Mouse (Mus musculus): Measurements from ENCODE around the gene Taok1. TPM values are rescaled to one million over a fixed set of nuclear protein-coding genes. Genes with fewer than 3 reads are reported as not detected.
"Not testable (repeated sequence)": the region's sequence is repeated elsewhere in the genome, so short reads cannot be mapped to it uniquely, and the experiment has no call there.

The Taok1 gene
- 100 to 1,000 TPM; 115 to 127 TPM for total RNA-seq (2021)
- long read RNA-seq, experiment 1, full-length matches to known transcripts = 1 of 14 reads
- long read RNA-seq, experiment 1, partial matches to known transcripts = 1 of 14 reads
- long read RNA-seq, experiment 1, other reads (novel, unspliced or antisense) = 12 of 14 reads
- long read RNA-seq, experiment 2, full-length matches to known transcripts = 1 of 11 reads
- long read RNA-seq, experiment 2, partial matches to known transcripts = 4 of 11 reads
- long read RNA-seq, experiment 2, other reads (novel, unspliced or antisense) = 6 of 11 reads

DNA sequence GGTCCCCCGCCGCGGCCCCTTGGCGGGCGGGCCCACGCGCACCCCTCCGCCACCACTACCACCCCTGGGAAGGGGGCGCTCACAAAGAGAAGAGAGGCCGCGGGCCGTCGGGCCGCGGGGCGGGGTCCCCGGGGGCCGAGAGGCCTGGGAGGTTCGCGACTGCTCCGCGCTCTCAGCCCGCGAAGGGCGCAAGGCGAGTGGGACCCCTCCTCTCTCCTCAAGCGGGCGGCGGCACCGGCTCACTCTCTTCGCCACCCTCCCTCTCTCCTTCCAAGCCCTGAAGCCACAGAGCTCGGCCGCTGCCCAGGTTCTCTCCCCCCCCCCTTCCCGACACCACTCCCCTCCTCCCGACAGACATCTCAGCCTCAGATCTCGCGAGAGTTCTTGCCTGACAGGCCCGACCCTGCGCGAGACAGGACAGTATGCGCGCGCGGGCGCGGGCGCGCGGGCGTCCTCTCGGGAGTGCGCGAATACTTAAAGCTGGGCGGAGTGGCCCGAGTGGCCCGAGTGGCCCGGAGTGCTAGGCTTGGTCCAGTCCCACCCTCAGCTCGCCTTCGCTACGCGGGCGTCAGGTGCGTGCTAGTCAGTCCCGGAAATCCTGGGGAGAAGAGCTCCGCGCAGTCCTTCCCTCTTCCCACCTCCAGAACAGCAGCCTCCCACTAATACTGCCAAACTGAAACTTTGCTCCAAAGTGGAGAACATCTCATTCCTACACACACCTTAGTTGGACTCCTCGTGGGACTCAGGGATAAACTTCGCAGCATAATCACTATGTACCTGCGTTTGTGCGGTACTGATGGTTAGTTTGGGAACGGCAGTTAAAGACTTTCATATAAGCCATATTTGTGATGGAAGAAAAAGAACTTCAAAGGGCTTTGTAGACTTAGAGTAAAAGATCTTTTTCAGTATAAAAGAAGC is at the start of gene Taok1:
Gene Taok1, minus strand, starts transcription at position 278 of the 918 bp plus-strand sequence.
- peak; percentile 90 to 96 for DNase-seq (ENCODE audit: low spot score in 2 of 2)

DNA sequence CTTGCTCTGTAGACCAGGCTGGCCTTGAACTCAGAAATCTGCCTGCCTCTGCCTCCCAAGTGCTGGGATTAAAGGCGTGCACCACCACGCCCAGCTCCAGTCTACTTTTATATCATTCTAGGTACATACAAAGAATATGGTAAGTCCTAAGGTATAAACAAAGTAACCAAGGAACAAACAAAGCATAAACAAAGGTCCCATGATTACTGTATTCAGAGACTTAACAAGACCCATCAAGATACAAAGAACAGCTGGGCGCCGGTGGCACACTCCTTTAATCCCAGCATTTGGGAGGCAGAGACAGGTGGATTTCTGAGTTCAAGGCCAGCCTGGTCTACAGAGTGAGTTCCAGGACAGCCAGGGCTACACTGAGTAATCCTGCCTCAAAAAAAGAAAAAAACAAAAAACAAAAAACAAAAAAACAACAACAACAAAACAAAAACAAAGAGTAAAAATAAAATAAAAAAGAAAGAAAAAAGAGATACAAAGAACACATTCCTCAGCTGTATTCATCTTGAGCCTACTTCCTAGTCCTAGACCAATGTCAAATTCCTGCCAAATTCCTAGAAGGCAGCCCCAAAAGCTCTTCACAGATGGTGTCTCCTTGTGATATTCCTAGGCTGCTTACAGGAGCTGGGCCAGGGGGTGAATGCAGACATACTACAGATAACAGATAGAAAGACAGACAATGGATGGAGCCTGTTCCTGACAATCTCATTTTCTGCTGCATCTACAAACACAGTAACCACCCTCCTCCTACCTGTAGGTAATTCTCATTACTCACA is 46.0 kb upstream of the Taok1 start:
- DNase-seq (ENCODE audit: low spot score in 2 of 2) = not testable (repeated sequence)

DNA sequence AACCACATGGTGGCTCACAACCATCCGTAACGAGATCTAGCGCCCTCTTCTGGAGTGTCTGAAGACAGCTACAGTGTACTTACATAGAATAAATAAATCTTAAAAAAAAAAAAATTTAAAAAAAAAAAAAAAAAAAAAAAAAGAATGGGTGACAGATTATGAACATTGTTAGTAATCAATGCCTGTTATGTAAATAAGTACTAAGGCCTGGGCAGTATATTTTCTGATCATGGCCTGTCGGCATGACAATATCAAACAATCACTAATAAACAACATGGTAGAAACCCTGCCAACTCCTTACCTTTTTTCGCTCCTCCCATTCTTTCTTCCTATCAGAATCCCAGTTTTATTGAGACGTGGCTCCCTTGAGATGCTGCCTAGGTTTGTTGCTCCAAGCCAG is 44.9 kb upstream of the Taok1 start:
- no peak for DNase-seq (ENCODE audit: low spot score in 2 of 2)

DNA sequence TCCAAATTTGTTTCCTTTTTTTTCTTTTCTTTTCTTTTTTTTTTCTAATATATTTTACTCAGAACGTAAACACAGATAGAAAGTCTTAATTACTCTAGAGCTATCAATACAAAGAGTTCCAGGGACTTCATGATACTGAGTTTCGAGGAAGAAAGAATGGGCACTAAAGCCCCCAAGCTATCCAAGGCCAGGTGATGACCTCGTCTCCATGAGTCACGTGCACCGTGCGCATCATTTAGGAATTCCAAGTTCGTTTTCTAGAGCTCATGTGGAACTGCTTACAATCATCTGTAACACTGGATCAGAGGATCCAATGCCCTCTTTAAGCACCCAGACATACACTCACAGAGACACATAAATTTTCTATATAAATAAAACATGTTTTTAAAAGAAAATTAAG is 41.3 kb upstream of the Taok1 start:
- DNase-seq (ENCODE audit: low spot score in 2 of 2) = no peak

DNA sequence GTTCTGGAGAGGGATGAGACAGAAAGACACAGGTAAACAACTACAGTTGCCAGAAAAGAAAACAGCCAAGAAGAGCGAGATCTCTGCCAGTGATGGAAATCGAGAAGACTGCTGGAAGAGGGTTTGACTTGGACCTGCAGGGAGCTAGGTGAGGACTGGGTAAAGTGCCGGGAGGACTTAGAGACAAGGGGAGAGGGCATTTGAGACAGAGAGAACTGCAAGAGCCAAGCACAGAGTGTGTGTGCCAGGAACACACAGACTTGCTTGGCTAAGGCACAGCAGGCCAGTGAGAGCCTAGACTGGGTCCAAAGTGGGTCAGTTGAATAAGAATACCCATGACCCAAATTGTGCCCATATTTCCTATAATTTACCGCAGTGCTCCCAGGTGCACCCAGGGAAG is 37.9 kb upstream of the Taok1 start:
- no peak for DNase-seq (ENCODE audit: low spot score in 2 of 2)

DNA sequence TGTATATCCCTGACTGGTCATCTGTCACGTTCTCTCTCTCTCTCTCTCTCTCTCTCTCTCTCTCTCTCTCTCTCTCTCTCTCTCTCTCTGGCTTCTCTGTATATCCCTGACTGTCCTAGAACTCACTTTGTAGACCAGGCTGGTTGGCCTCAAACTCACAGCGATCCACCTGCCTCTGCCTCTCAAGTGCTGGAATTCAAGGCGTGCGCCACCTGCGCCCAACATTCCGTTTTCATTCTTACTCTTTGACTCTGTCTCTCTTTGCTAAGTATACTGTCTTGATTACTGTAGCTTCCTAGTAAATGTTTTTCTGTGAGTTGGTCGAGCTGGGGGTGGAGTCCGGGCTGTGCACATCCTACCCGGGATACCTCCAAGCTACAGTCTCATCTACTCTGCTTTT is 33.8 kb upstream of the Taok1 start:
- no peak for DNase-seq (ENCODE audit: low spot score in 2 of 2)

DNA sequence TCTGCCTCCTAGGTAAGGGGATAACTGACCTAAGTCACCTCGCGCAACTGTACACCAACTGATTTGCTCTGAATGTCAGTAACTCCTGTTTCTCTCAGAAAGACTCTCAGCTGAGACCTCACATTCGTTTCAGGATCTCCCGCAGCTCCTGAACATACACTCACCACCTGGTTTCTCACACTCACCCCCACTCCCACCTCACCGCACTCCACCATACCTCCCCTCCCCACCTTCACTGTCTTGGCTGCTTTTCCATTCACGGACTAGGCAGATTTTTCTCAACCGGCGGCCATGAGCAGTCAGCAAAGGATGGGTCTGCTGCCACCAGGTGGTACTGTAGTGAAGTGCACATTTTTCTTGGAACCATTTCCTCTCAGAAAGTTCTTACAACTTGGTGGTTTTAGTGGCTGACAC is 22.6 kb upstream of the Taok1 start:
- DNase-seq (ENCODE audit: low spot score in 2 of 2) = peak; percentile 83 to 86

DNA sequence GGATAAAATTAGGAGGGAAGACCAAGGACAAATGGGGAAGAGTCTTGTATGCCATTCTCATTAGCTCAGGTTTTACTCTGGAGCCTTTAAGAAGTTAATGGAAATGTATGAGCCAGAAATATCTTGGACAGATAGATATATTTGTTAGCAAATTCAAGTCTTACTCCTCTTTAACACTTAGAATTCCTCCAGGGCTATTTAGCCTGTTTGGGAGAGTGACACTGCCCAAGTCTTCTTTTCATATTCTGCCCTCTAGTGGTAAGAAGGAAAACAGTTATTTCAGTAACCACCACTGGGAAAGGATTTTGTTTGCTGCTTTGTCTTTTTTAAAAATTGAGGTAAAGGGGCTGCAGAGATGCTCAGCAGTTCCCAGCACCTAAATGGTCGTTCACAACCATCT is 21.9 kb upstream of the Taok1 start:
- peak in 1 of 2 experiments; percentile 54 for DNase-seq (ENCODE audit: low spot score in 2 of 2)

DNA sequence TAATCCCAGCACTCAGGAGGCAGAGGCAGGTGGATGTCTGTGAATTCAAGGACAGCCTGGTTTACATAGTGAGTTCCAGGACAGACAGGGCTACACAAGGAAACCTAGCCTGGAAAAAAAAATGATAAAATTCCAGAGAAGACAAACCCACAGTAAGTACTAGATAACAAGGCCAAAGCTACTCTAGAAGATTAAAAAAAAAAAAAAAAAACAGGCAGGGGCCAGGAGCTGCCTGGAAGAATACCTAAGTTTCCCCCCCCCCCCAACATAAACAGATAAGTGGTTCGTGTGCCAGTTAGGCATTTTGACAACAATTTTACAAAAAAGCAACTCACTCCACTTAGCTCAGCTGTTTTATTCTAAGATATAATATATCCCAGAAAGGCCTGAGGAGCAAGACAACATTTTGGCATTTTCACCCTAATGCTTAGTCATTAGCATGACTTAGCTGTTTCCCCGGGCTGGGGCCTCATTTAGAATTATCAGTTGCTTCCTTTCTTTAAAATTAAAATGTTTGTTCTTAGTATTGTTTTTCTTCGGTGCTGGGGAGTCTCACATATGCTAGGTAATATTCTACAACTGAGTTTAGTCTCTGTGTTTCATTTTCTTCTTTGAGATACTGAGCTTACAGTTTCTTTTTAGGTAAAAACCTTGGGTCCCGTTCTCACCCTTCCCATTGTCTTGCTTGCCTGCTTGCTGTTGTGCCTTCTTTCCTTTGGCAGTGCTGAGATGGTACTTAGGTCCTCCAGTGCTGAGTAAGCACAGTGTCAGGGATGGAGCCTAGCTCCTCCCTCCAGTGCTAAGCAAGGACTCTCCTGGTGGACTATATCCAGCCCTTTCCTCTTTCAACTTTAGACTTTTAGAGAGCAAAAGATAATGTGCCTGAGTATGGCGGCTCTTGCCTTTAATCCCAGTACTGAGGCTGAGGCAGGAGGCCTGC is 19.3 kb upstream of the Taok1 start:
- DNase-seq (ENCODE audit: low spot score in 2 of 2) = no peak

DNA sequence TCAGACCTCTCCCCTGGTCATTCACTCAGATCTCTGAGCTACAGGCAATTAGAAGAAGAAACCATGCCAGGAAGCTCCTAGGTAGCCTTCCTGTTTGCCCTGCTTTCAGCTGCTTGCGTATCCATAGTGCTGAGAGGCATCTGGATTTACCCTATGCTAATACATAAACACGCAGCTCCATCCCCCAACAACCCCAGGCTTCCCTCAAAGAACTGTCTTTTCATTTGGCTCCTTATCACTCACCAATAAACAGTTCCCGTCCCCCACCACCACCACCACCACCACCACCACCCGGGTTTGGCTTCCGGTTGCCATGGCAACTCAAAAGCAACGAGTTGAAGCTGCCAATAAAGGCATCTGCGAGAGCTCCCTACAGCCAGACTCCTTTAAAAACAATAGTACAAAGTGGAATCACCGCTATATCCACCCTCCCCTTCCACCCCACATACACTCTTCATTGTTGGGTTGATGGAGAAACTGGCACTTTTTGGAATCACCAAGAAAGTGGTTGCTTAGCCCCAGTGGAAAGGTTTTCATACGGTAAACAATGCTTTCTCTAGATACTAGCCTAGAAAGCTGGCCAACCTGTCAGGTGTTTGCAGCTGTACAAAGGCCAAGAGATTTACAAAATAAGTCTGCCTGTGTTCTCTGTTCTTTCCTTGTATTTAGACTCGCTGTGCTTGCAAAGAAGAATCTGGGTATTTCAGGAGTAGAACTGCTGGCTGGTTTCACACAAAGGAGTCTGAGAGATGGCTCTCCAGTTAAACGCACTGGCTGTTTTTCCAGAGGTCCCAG is 17.6 kb upstream of the Taok1 start:
- peak; percentile 71 to 89 for DNase-seq (ENCODE audit: low spot score in 2 of 2)

DNA sequence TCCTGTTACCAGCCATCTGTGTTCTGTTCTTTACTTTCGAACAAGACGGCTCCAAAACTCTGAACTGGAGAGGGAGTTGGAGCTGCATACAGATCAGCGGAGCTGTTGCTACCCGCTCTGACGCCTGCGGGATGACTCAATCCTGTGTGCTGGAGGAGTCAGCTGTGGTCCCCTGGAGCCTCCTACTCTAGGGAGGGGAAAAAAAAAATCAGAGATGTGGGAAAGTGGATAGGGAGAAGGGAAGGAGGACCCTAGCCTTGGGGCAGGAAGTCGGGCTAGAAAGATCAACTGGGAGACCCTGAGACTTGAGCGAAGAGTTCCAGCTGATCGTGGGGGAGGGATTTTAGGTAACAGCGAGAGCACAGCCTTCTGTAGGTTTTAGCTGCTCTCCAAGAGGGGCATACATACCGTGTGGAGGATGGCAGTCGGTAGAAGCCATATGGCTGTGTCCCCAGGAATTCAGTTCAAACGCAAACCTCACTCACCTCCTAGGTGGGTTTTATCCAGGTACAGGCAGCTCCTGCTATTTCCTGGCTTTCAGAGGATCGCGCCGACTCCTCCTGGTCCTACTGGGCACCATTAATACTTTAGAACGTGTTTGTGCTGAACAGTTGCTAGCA is 16.9 kb upstream of the Taok1 start:
- DNase-seq (ENCODE audit: low spot score in 2 of 2) = peak; percentile 68 to 85

DNA sequence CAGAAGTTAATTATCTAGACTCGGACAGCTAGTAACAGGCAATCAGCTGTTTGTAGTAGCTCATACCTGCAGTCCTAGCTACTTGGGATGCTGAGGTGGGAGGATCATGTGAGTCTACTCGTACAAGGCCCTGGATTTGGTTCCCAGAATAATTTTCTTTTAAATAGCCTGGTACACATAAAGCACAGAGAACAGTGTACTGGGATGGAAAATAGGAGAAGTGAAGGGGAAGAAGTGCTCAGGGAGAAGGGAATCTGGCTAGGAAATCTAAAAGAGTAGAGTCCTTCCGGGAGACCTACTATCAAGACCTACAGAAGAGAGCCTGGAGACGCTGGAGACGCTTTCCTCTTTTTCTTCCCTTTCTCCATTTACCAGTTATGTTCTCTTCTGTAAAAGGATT is 16.4 kb upstream of the Taok1 start:
- DNase-seq (ENCODE audit: low spot score in 2 of 2) = no peak

DNA sequence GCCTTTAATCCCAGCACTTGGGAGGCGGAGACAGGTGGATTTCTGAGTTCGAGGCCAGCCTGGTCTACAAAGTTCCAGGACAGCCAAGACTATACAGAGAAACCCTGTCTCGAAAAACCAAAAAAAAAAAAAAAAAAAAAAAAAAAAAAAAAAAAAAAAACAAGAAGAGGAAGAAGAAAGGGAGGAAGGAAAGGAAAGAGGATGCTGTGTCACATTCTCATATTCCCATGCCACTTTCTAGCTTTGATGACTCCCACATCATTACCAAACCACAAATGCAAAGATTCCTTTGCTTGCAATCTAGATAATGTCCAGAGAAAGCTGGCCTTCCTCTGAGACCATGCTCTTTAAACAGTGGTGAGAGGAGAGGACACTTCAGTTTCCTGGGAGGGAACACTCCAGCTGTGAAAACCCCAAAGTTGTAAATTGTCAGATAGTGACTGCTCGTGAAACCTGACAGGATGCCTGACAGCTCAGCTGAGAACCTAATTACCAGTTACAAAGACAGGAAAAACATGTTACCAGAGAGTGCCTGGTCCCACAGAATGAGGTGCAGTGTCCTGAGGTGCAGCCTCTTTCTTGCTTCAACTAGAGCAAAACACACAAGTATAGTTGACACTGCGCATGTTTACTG is 14.4 kb upstream of the Taok1 start:
- no peak for DNase-seq (ENCODE audit: low spot score in 2 of 2)

DNA sequence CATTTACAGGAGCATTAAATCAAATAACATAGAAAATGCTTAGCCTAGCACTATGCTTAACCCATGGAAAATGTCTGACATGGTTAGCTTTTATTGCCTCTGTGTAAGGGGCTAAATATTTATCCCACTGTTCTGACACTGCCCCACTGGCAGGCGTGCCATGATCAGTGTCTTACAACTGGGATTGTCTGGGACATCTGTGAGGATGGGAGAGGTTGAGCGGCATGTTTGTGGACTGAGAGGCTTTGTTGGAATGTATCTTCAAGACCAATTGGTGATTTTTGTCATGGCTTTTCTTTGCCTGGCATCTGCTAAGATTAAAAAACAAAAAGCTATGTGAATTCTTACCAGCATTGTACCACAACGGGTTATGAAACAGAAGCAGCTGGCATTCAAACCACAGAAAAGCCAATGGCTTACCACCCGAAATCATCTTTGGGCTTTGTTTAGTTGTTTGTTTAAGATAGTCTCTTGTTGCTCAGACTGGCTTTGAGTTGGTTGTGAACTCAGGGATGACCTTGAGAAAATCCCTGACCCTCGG is 7.5 kb upstream of the Taok1 start:
- DNase-seq (ENCODE audit: low spot score in 2 of 2) = no peak

DNA sequence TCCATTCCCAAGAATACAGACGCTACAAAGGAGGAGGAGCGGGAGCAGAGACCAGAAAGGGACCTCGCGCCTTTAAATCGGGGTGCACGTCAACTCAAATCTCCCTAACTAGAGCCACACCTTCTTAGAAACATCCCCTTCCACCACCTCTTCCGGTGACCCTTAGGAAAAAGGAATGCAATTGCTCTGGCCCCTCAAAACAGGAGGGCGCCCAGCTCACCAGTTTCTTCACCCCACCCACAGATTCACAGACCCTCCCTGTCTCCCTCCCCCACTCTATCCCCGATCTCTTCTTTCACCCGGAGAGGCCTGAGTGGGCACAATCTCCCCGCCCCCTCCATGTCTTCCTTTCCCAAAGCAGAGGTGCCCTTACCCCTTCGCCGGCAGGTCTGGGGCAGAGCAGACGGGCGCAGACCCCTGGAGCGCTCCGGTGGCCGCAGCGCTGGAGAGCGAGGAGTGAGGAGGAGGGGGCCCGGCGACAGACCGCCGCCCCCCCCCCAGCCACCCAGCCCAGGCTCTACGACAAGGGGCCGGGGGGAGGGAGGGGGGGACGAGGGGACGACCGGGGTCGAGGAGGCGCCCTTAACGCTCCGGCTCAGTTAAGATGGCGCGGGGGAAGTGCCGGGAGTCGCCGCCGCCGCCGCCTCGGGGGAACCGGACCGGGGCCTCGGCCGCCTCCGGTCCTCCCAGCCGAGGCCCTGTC is 629 bp downstream of the Taok1 start:
- DNase-seq (ENCODE audit: low spot score in 2 of 2) = peak; percentile 39 to 42

DNA sequence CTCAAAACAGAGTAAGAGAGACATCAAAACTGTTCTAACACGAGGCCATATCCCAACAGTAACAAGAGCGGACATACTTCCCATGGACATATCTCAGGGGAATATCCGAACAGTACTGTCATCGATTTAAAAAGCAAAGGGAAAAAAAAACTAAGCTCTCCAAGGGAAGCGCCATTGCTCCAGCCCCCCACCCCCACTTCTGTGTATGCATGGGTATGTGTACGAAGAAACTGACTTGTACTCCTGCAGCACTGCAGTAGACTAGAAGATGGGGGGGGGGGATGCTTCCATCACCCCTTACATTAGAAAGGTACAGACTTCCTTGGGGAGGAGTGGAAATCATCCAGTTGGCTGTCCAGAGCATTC is 1.2 kb downstream of the Taok1 start:
- DNase-seq (ENCODE audit: low spot score in 2 of 2) = no peak

DNA sequence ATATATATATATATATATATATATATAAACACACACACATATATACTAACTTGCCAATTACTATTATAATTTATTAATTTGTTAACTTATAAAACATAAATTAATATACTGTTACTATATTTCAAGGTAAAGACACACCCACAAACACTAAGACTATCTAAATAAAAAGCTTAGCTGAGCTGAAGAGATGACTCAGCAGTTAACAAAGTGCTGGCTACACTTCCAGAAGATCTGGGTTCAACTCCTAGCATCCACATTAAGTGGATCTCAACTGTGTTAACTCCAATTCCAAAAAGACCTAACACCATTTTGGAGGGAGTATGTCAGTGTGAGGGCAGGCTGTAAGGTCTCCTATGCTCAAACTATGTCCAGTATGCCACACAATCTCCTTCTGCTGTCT is 10.3 kb downstream of the Taok1 start:
- DNase-seq (ENCODE audit: low spot score in 2 of 2) = no peak

DNA sequence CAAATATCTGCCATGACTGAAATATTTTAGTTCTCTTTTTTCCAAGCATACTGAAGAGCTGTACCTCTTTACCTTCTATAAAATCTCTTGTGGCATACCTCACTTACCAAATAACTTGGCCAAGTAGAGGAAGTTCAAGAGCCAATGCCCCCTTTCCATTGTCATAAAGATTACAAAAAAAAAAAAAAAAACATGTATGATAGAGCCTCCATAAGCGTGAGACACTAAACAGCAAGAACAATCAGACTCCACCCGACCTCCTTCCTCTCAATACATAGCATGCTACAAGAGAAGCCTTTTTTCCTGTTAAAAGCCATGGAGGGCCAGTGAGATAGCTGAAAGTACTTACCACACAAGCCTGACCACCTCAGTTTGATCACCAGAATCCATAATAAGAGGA is 16.2 kb downstream of the Taok1 start:
- DNase-seq (ENCODE audit: low spot score in 2 of 2) = no peak
